Mouse (Mus musculus): Measurements from ENCODE around the gene Spryd3. TPM values are rescaled to one million over a fixed set of nuclear protein-coding genes. Genes with fewer than 3 reads are reported as not detected.
A peak's percentile ranks its signal among the peaks of the same experiment; 100 is the strongest.

Spryd3 gene
- total RNA-seq, 1 experiment = 34.8 TPM

DNA sequence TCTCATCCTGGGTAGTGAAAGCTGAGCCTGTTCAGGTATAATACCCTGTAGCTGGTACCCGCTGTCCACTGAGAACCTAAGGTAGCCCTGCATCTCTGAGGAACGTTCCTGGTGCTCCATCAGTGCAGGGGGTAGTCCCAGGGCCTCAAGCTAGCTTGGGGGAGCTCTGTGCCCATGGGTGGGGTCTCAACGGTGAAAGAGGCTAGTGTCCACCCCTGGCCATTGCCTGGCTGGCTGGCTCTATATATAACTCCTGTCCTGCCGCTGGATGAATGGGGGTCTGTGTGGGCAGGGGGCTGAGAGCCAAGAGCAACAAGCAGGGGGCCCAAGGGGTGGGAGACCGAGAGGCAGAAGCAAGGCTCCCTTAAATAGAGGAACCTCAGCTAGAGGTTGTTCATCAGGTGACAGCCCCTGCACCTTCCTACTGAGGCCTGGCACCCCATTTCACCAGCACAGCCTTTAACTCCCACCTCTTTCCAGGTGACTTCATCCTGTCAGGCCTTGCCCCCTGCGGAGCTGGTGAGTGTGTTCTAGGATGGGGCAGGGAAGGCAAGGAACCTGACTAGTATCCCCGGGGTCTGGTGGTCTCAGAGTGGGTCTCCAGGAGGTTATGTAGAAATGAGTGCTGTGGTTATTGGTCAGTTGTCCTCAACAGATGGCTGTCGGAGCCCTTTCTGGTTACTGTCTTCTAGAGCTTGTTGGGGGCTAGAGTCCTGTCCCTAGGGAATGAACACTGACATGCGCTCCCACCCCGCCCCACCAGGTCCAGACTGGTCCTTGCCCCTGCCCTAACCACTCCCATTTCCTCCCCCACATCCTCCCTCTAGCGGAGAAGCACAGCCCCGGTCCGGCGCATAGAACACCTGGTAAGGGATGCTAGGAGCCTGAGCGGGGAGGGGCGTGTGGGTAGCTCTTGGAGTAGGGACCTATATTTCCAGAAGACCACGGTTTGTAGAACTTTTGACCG lies 30.0 kb downstream of the Spryd3 start:
- H3K4me1 ChIP-seq (ENCODE audit: control insufficient read depth in 2 of 2, insufficient read depth in 2 of 2, low read length in 2 of 2, poor library complexity in 1 of 2) = peaks cover 10 to 37% of the 10 kb centered on the region in 2 experiments; a peak in 3 of 4 replicates
- TF ChIP-seq MAFK (IDR thresholded peaks at IDR 0.05; ENCODE audit: insufficient read depth, low read depth, low read length) = no peak
- TF ChIP-seq ZNF384 (IDR thresholded peaks at IDR 0.05; ENCODE audit: low read depth, low read length) = no peak
- no peak for TF ChIP-seq HCFC1 (IDR thresholded peaks at IDR 0.05; ENCODE audit: borderline replicate concordance, insufficient read depth, low read length)
- no peak for TF ChIP-seq CHD2 (IDR thresholded peaks at IDR 0.05; ENCODE audit: low read depth, low read length)
- TF ChIP-seq ZC3H11A (IDR thresholded peaks at IDR 0.05; ENCODE audit: borderline replicate concordance, low read depth, low read length) = no peak
- no peaks in the 10 kb centered on the region for H3K9me3 ChIP-seq (ENCODE audit: control insufficient read depth, insufficient read depth, low read depth, low read length)
- in situ Hi-C loops (cut with MboI; ENCODE audit: low sequenced_read_pairs in 2 of 2, unreplicated experiment in 2 of 2) = no loop called here
- no peaks in the 10 kb centered on the region for H3K36me3 ChIP-seq (ENCODE audit: control insufficient read depth, insufficient read depth, low read length, poor library complexity, severe bottlenecking)
- no peak for DNase-seq (ENCODE audit: low read depth, low spot score)
- H3K4me3 ChIP-seq (ENCODE audit: insufficient read depth in 1 of 2, low read depth in 1 of 2, low read length in 2 of 2, poor library complexity in 1 of 2, severe bottlenecking in 1 of 2) = peak overlapping the region; percentile 62 to 82
- H3K27ac ChIP-seq (ENCODE audit: insufficient read depth, low read depth, low read length, poor library complexity, severe bottlenecking) = no peak overlapping the region
- peak overlapping the region; percentile 29; the same call in 1 of the 2 replicates for H3K9ac ChIP-seq (ENCODE audit: insufficient read depth, low read depth, low read length, poor library complexity, severe bottlenecking)

DNA sequence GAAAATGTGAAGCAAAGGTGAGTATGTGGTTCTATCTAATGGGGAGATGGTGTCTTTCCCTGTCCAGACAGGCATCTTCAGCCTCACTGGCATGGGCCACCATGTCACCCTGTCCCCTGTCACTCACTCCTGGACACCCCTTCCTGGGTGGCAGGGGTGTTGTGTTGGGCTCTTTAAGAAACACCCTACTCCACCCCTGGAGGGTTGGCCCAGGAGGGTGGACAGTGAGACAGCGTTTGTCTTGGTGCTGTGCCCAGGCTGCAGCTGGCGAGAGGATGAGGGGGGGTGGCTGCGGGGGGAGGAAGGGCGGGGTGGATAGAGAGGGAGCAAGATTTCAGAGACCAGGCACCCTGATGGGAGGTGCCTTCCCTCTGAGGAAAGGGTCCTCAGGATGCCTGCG lies 30.7 kb downstream of the Spryd3 start:
- Histone ChIP-seq H3K36me3 (ENCODE audit: control insufficient read depth, insufficient read depth, low read length, poor library complexity, severe bottlenecking) (no peaks in the 10 kb centered on the region), H3K9ac (ENCODE audit: insufficient read depth, low read depth, low read length, poor library complexity, severe bottlenecking) (no peak overlapping the region), H3K4me1 (ENCODE audit: control insufficient read depth in 2 of 2, insufficient read depth in 2 of 2, low read length in 2 of 2, poor library complexity in 1 of 2) (peaks cover 12 to 42% of the 10 kb centered on the region in 2 experiments; a peak in 3 of 4 replicates), H3K27ac (ENCODE audit: insufficient read depth, low read depth, low read length, poor library complexity, severe bottlenecking) (no peak overlapping the region), H3K4me3 (ENCODE audit: insufficient read depth in 1 of 2, low read depth in 1 of 2, low read length in 2 of 2, poor library complexity in 1 of 2, severe bottlenecking in 1 of 2) (no peak overlapping the region), H3K9me3 (ENCODE audit: control insufficient read depth, insufficient read depth, low read depth, low read length) (no peaks in the 10 kb centered on the region)
- DNase-seq (ENCODE audit: low read depth, low spot score) = no peak
- TF ChIP-seq ZC3H11A (IDR thresholded peaks at IDR 0.05; ENCODE audit: borderline replicate concordance, low read depth, low read length) (no peak), MAFK (IDR thresholded peaks at IDR 0.05; ENCODE audit: insufficient read depth, low read depth, low read length) (no peak), CHD2 (IDR thresholded peaks at IDR 0.05; ENCODE audit: low read depth, low read length) (no peak), ZNF384 (IDR thresholded peaks at IDR 0.05; ENCODE audit: low read depth, low read length) (no peak), HCFC1 (IDR thresholded peaks at IDR 0.05; ENCODE audit: borderline replicate concordance, insufficient read depth, low read length) (no peak)
- in situ Hi-C loops (cut with MboI; ENCODE audit: low sequenced_read_pairs in 2 of 2, unreplicated experiment in 2 of 2) = no loop called here

DNA sequence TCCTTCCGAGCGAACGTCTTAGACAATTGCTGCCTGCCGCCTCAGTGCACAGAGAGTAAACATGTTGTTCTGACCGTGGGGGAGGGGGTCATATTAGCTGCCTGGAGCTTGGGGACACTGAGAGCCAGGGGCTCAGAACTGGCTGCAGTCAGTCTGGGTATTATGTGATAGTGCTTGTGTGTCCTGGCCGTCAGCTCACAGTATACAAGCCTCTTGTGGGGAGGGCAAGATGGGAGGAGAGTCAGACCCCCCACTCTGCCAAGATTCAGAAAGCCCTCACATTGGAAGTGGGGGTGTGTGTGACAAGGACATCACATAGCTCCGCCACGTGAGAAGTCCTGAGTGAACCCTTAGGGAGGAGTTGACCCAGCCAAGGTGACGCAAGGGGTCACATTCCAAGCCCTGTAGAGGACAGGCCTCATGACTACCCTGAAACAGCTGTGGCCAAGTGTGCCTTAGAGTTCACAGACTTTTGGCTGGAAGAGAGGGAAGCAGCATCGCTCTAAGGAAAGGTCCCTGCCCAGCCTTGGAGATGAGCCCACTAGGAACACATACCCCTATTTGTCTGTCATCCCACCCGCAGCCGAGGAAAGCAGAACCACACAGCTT lies 32.0 kb downstream of the Spryd3 start:
- in situ Hi-C loops (cut with MboI; ENCODE audit: low sequenced_read_pairs in 2 of 2, unreplicated experiment in 2 of 2) = no loop called here
- Histone ChIP-seq H3K4me3 (ENCODE audit: insufficient read depth in 1 of 2, low read depth in 1 of 2, low read length in 2 of 2, poor library complexity in 1 of 2, severe bottlenecking in 1 of 2) (no peak overlapping the region), H3K9ac (ENCODE audit: insufficient read depth, low read depth, low read length, poor library complexity, severe bottlenecking) (no peak overlapping the region), H3K27ac (ENCODE audit: insufficient read depth, low read depth, low read length, poor library complexity, severe bottlenecking) (0 out of 2 replicates have a peak overlapping the region, but pooled peaks have one; percentile 2), H3K4me1 (ENCODE audit: control insufficient read depth in 2 of 2, insufficient read depth in 2 of 2, low read length in 2 of 2, poor library complexity in 1 of 2) (peaks cover 12 to 44% of the 10 kb centered on the region in 2 experiments; a peak in 3 of 4 replicates), H3K9me3 (ENCODE audit: control insufficient read depth, insufficient read depth, low read depth, low read length) (no peaks in the 10 kb centered on the region), H3K36me3 (ENCODE audit: control insufficient read depth, insufficient read depth, low read length, poor library complexity, severe bottlenecking) (no peaks in the 10 kb centered on the region)
- no peak for DNase-seq (ENCODE audit: low read depth, low spot score)
- TF ChIP-seq ZNF384 (IDR thresholded peaks at IDR 0.05; ENCODE audit: low read depth, low read length) = no peak
- TF ChIP-seq CHD2 (IDR thresholded peaks at IDR 0.05; ENCODE audit: low read depth, low read length) = no peak
- no peak for TF ChIP-seq ZC3H11A (IDR thresholded peaks at IDR 0.05; ENCODE audit: borderline replicate concordance, low read depth, low read length)
- no peak for TF ChIP-seq HCFC1 (IDR thresholded peaks at IDR 0.05; ENCODE audit: borderline replicate concordance, insufficient read depth, low read length)
- no peak for TF ChIP-seq MAFK (IDR thresholded peaks at IDR 0.05; ENCODE audit: insufficient read depth, low read depth, low read length)

DNA sequence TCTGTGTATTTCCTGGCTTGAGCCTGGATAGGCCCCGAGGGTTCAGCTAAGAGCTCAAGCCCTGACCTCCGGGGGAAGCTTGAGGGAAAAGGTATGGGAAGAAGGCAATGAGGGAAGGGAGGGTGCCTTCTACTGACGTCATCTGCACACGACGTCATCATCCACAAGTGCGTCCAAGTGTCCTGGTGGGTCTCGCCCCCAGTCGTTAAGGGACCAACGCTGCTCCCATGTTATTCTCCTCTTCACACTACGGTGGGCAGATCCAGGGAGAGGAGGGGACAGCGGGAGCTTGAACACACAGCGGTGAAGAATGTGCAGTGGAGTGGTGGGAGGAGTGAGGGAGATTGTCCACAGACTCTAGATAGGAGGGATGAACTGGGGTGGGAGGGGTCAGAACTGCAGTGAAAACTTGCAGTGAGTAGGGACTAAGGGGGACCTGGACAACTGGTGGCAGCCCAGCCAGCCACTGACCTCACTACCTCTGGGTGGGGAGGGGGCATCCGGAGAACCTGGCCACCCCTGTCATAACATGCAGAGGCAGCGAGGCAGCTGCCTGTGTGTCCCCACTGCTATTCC lies 32.6 kb downstream of the Spryd3 start:
- in situ Hi-C loops (cut with MboI; ENCODE audit: low sequenced_read_pairs in 2 of 2, unreplicated experiment in 2 of 2) = no loop called here
- H3K36me3 ChIP-seq (ENCODE audit: control insufficient read depth, insufficient read depth, low read length, poor library complexity, severe bottlenecking) = no peaks in the 10 kb centered on the region; the same call in 1 of the 2 replicates
- DNase-seq (ENCODE audit: low read depth, low spot score) = no peak
- 0 out of 2 replicates have a peak overlapping the region, but pooled peaks have one; percentile 2 for H3K27ac ChIP-seq (ENCODE audit: insufficient read depth, low read depth, low read length, poor library complexity, severe bottlenecking)
- no peak for TF ChIP-seq HCFC1 (IDR thresholded peaks at IDR 0.05; ENCODE audit: borderline replicate concordance, insufficient read depth, low read length)
- H3K9ac ChIP-seq (ENCODE audit: insufficient read depth, low read depth, low read length, poor library complexity, severe bottlenecking) = no peak overlapping the region
- no peaks in the 10 kb centered on the region for H3K9me3 ChIP-seq (ENCODE audit: control insufficient read depth, insufficient read depth, low read depth, low read length)
- H3K4me1 ChIP-seq (ENCODE audit: control insufficient read depth in 2 of 2, insufficient read depth in 2 of 2, low read length in 2 of 2, poor library complexity in 1 of 2) = peaks cover 12 to 43% of the 10 kb centered on the region in 2 experiments; a peak in 3 of 4 replicates
- no peak overlapping the region for H3K4me3 ChIP-seq (ENCODE audit: insufficient read depth in 1 of 2, low read depth in 1 of 2, low read length in 2 of 2, poor library complexity in 1 of 2, severe bottlenecking in 1 of 2)

Measured in ES-E14 (cell line).